Mouse (Mus musculus) lung, embryonic 15.5 days (tissue): ENCODE measurements at regions not wholly inside any gene's neighbourhood (a gene's known extent, or its start where the extent isn't known, plus 50 kb on each side); places are given as distances from the start of the nearest gene placed in this dataset.

Source experiments
- ATAC-seq: fragments of 200-750 bp; cut with Nextera tagmentation; 2 replicates; pipeline ENCODE4 v1.8.0; 2017; ENCODE audit warnings: moderate number of reproducible peaks, borderline replicate concordance; ENCODE audit not compliant: low FRiP score, low TSS enrichment; ENCODE audit errors: extremely low read depth
- H3K27ac ChIP-seq: fragments of 300-500 bp; sonication (generic); 2 replicates; pipeline ENCODE4 v1.5.1; 2015; ENCODE audit warnings: moderate library complexity, mild to moderate bottlenecking, inconsistent platforms
- H3K27me3 ChIP-seq: fragments of 300-500 bp; sonication (generic); 2 replicates; pipeline ENCODE4 v1.6.1; 2015; ENCODE audit warnings: inconsistent platforms
- H3K36me3 ChIP-seq: fragments of 300-500 bp; sonication (generic); 2 replicates; pipeline ENCODE4 v1.6.1; 2015; ENCODE audit warnings: inconsistent platforms
- H3K4me1 ChIP-seq: fragments of 300-500 bp; sonication (generic); 2 replicates; pipeline ENCODE4 v1.6.1; 2015; ENCODE audit warnings: inconsistent platforms
- H3K4me2 ChIP-seq: fragments of 300-500 bp; sonication (generic); 2 replicates; pipeline ENCODE4 v1.6.1; 2015; ENCODE audit warnings: inconsistent platforms, mild to moderate bottlenecking, moderate library complexity
- H3K4me3 ChIP-seq: fragments of 300-500 bp; sonication (generic); 2 replicates; pipeline ENCODE4 v1.5.1; 2015; ENCODE audit warnings: mild to moderate bottlenecking, inconsistent platforms
- H3K9ac ChIP-seq: fragments of 300-500 bp; sonication (generic); 2 replicates; pipeline ENCODE4 v1.6.1; 2015; ENCODE audit warnings: inconsistent platforms
- H3K9me3 ChIP-seq: fragments of 300-500 bp; sonication (generic); 2 replicates; pipeline ENCODE4 v1.6.1; 2016; ENCODE audit warnings: inconsistent platforms
- WGBS: fragments of 180-500 bp; shearing (Covaris S2); methylation state at CpG from one replicate; pipeline ENCODE4 v1.1.7; 2015; 5-methylcytosine and 5-hydroxymethylcytosine counted together

- no peaks in the 10 kb centered on the region for H3K36me3 ChIP-seq
- peak overlapping the region; percentile 53 for H3K27ac ChIP-seq
- ATAC-seq, result peak; percentile 37; the same call in 1 of the 2 replicates
- H3K9me3 ChIP-seq, result no peaks in the 10 kb centered on the region
- no peaks in the 10 kb centered on the region; the same call in 1 of the 2 replicates for H3K27me3 ChIP-seq
- H3K4me3 ChIP-seq, result no peak overlapping the region
- peaks cover 16% of the 10 kb centered on the region for H3K4me1 ChIP-seq
- H3K4me2 ChIP-seq, result no peak overlapping the region
- H3K9ac ChIP-seq, result no peak overlapping the region
- 50% methylated on average over 5 of the region's 5 CpGs for WGBS
Observed at GRCm38 (mm10) chr6:84327306-84328029, 266.2 kb downstream of the Cyp26b1 start.

DNA sequence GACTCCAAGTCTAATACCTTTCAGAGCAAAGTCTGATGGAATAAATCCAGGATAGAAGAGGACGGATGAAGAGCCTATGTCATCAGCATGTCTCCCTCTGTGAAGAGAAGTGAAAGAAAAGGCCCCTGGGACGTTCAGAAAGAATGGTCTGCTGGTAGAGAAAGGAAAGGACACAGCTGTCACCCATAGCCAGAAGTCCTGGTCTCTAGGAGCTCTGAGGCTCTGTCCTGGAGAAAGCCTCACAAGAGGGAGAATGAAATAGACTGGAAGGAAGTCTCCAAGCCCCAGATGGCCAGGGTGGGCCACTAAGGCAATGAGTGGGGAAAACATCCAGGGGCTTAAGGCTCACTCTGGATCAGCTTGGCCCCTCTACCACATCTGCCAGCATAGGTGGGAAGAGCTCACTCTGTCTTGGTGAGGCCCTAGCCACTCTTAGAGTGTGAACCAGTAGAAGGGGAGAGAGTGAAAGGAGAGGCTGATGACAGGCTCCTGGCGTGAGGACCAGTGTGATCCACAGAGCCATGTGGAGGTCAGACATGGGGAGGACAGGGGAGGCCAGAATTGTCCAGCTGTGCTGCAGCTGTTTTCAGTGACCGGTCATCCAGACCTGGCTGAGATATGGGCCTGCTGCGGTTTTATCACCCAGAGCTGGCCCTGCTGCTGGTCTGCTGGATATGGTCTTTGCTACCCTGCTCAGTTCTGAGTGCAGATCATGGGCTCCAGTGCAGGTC lies 268.2 kb downstream of the Cyp26b1 start:
- no peaks in the 10 kb centered on the region for H3K9me3 ChIP-seq
- H3K36me3 ChIP-seq, result no peaks in the 10 kb centered on the region
- no peak overlapping the region for H3K9ac ChIP-seq
- peaks cover 16% of the 10 kb centered on the region for H3K4me1 ChIP-seq
- H3K27ac ChIP-seq, result no peak overlapping the region
- peak; percentile 82 for ATAC-seq
- WGBS, result 43% methylated on average over 5 of the region's 5 CpGs
- H3K4me2 ChIP-seq, result no peak overlapping the region
- H3K27me3 ChIP-seq, result peaks cover 8% of the 10 kb centered on the region; the same call in 1 of the 2 replicates
- H3K4me3 ChIP-seq, result no peak overlapping the region

- Histone ChIP-seq H3K4me3 (no peak overlapping the region), H3K27me3 (peaks cover 8% of the 10 kb centered on the region; the same call in 1 of the 2 replicates), H3K36me3 (no peaks in the 10 kb centered on the region), H3K27ac (no peak overlapping the region), H3K9ac (no peak overlapping the region), H3K4me1 (peaks cover 12% of the 10 kb centered on the region), H3K9me3 (no peaks in the 10 kb centered on the region), H3K4me2 (no peak overlapping the region)
- no peak for ATAC-seq
- 86% methylated on average over 4 of the region's 4 CpGs for WGBS
Observed at GRCm38 (mm10) chr6:84324185-84324584, 269.5 kb downstream of the Cyp26b1 start.

DNA sequence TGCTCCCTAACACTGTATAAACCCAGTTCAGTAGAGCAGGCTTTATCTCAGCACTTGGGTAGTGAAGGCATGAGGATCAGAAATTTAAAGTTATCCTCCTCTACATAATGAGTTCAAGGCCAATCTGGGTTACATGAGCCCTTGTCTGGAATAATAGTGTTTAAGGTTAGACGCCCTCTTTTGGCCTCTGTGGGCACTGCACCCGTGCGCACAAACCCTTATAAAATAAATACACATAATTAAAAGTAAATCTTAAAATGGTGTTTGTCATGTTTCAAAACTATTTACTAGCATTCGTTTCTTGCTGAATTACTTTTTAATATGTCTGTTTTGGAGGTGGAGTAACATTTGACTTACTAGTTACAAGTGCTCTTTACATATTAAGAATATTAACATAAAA lies 271.2 kb downstream of the Cyp26b1 start:
- H3K27ac ChIP-seq, result no peak overlapping the region
- no peaks in the 10 kb centered on the region; the same call in 1 of the 2 replicates for H3K4me1 ChIP-seq
- H3K27me3 ChIP-seq, result peaks cover 8% of the 10 kb centered on the region; the same call in 1 of the 2 replicates
- 91% methylated on average over 4 of the region's 4 CpGs for WGBS
- H3K9ac ChIP-seq, result no peak overlapping the region
- no peak overlapping the region for H3K4me2 ChIP-seq
- no peaks in the 10 kb centered on the region for H3K9me3 ChIP-seq
- no peak overlapping the region for H3K4me3 ChIP-seq
- H3K36me3 ChIP-seq, result no peaks in the 10 kb centered on the region
- ATAC-seq, result no peak

DNA sequence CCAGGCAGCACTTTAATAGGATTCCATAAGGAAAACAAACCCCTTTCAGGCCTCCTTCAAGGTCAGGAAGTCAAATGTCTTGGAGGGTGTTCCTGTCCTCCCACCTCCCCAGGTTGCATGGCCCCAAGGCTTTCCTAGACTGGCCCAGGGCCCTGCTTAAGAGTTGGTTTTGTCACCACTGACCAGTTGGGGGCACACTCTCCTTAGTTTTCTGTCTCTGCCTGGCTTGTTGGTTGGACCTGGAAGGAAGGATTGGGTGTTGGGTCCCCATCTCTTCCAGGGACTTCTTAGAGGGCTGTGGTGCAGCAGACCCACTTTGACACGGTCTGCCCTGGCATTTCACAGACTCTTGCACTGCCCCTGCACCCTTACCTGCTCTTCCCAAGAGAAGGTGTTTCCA lies 273.1 kb downstream of the Cyp26b1 start:
- no peak for ATAC-seq
- Histone ChIP-seq H3K4me2 (no peak overlapping the region), H3K27me3 (peaks cover 8% of the 10 kb centered on the region; the same call in 1 of the 2 replicates), H3K9ac (no peak overlapping the region), H3K9me3 (no peaks in the 10 kb centered on the region), H3K4me1 (no peaks in the 10 kb centered on the region), H3K27ac (no peak overlapping the region), H3K36me3 (no peaks in the 10 kb centered on the region), H3K4me3 (no peak overlapping the region)
- 41% methylated on average over 1 of the region's 1 CpGs for WGBS

GRCm38 (mm10) chr6:84318774-84319173 lies 274.9 kb downstream of the Cyp26b1 start:
- 14% methylated on average over 4 of the region's 4 CpGs for WGBS
- no peaks in the 10 kb centered on the region for H3K9me3 ChIP-seq
- H3K36me3 ChIP-seq, result no peaks in the 10 kb centered on the region
- no peak overlapping the region for H3K27ac ChIP-seq
- H3K4me3 ChIP-seq, result no peak overlapping the region
- H3K4me2 ChIP-seq, result no peak overlapping the region
- H3K4me1 ChIP-seq, result no peaks in the 10 kb centered on the region
- peaks cover 8% of the 10 kb centered on the region; the same call in 1 of the 2 replicates for H3K27me3 ChIP-seq
- ATAC-seq, result peak; percentile 15; the same call in 1 of the 2 replicates
- no peak overlapping the region for H3K9ac ChIP-seq

DNA sequence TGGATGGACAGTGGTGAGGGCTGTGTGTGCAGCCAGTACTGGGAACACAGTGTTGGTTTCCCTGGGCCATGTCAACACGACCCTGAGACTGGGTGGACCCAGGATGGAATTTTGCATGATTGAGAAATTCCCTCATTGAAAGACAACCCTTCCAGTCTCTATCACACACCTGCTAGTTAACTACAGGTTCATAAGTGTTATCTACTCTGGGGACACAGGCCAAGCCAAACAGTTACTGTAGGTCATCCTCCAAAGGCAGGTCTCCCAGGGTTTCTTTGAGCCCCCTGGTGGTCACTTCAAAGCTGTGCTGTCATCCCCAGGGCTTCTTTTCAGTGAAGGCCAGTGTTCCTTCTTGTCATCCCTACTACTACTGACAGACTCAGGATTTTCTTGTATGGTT lies 276.7 kb downstream of the Cyp26b1 start:
- Histone ChIP-seq H3K9me3 (no peaks in the 10 kb centered on the region), H3K4me2 (no peak overlapping the region), H3K4me1 (0 out of 2 replicates have a peak, but pooled peaks cover 5% of the 10 kb centered on the region), H3K4me3 (no peak overlapping the region), H3K27ac (no peak overlapping the region), H3K27me3 (peaks cover 4% of the 10 kb centered on the region; the same call in 1 of the 2 replicates), H3K9ac (no peak overlapping the region), H3K36me3 (no peaks in the 10 kb centered on the region)
- 80% methylated on average over 1 of the region's 1 CpGs for WGBS
- ATAC-seq, result no peak

- H3K36me3 ChIP-seq, result no peaks in the 10 kb centered on the region
- no peak for ATAC-seq
- H3K4me2 ChIP-seq, result no peak overlapping the region
- no peaks in the 10 kb centered on the region for H3K9me3 ChIP-seq
- no peak overlapping the region for H3K4me3 ChIP-seq
- H3K27ac ChIP-seq, result no peak overlapping the region
- peaks cover 9% of the 10 kb centered on the region; the same call in 1 of the 2 replicates for H3K4me1 ChIP-seq
- H3K9ac ChIP-seq, result no peak overlapping the region
- no peaks in the 10 kb centered on the region; the same call in 1 of the 2 replicates for H3K27me3 ChIP-seq
- WGBS, result 66% methylated on average over 8 of the region's 8 CpGs
Observed at GRCm38 (mm10) chr6:84315175-84315912, 278.4 kb downstream of the Cyp26b1 start.

DNA sequence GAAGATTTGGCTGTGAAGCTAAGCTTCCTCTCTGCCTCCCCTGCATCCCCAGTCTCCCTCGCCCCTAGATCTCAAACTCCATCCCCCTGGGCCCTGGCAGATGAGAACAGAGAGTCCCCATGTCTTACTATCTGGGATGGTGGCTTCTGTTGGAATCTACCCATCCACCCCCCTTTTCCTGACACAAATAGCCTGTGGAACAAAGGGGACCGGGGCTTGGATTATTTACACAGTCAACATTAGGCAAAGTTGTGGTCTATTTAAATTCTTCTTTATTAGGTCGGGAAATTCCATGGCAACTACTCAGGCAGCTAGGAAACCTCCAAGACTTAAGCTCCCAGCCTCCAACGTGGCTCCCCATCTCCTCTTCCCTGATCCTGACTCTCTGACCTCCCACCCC lies 279.9 kb downstream of the Cyp26b1 start:
- H3K36me3 ChIP-seq, result no peaks in the 10 kb centered on the region
- no peak overlapping the region for H3K4me2 ChIP-seq
- peaks cover 9% of the 10 kb centered on the region; the same call in 1 of the 2 replicates for H3K4me1 ChIP-seq
- no peak overlapping the region for H3K9ac ChIP-seq
- H3K27ac ChIP-seq, result no peak overlapping the region
- ATAC-seq, result no peak
- no peak overlapping the region for H3K4me3 ChIP-seq
- no peaks in the 10 kb centered on the region; the same call in 1 of the 2 replicates for H3K27me3 ChIP-seq
- 26% methylated on average over 4 of the region's 4 CpGs for WGBS
- no peaks in the 10 kb centered on the region for H3K9me3 ChIP-seq

DNA sequence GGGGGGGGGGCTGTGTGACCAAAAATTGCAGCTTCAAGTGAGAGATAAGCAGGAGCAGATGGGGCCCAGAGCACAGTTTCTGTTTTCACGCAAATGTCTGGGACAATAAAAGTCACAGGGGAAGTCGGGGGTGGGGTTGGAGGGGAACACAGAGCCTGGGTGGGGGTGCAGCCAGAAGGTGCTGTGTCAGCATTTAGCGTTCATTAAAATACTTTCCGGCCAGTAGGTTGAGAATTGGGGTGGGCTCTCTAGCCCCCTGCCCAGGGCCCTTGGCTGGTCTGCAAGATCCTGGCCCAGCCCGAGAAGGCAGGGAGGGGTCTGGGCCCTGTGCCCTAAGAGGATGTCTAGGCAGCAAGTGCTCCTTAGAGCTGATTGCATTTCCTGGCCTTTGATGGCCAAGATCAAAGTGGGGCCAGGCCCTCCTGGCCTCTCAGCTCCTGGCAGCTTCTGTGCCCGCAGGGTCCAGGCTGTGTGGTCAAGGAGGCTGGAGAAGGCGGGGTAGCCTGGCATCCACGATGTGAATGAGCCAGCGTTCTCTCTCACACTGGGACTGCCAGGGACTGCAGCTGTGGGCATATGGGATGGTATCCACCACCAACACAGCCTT lies 283.0 kb downstream of the Cyp26b1 start:
- Histone ChIP-seq H3K4me3 (no peak overlapping the region), H3K9me3 (no peaks in the 10 kb centered on the region), H3K27me3 (no peaks in the 10 kb centered on the region; the same call in 1 of the 2 replicates), H3K27ac (no peak overlapping the region), H3K4me1 (peaks cover 9% of the 10 kb centered on the region; the same call in 1 of the 2 replicates), H3K9ac (no peak overlapping the region), H3K36me3 (no peaks in the 10 kb centered on the region), H3K4me2 (no peak overlapping the region)
- 46% methylated on average over 9 of the region's 9 CpGs for WGBS
- no peak for ATAC-seq

DNA sequence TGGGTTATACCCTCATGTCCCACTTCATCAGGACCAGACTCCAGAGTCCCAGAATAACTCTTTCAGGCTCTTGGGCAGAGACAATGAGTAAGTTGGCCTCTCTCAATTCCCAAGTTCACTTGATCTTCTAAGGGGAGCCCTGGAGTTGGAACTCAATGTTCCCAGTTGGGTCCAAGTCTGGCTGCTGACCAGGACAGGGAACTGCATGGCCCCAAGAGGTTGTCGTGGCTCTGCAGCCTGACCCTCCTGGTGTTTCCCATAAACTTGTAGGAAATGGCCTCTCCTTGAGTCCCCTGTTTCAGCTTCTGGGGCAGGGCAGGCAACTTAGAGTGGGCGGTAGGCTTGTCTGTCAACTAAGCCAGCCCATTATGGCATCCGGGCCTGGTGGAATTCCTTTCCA lies 286.2 kb downstream of the Cyp26b1 start:
- 78% methylated on average over 3 of the region's 3 CpGs for WGBS
- Histone ChIP-seq H3K4me1 (peaks cover 4% of the 10 kb centered on the region; the same call in 1 of the 2 replicates), H3K9me3 (no peaks in the 10 kb centered on the region), H3K27me3 (no peaks in the 10 kb centered on the region), H3K9ac (no peak overlapping the region), H3K36me3 (no peaks in the 10 kb centered on the region), H3K27ac (no peak overlapping the region), H3K4me2 (no peak overlapping the region), H3K4me3 (no peak overlapping the region)
- ATAC-seq, result no peak
